Mouse (Mus musculus): ENCODE results near the gene Arhgef3. TPM values are rescaled to one million over a fixed set of nuclear protein-coding genes. Genes with fewer than 3 reads are reported as not detected.

The Arhgef3 gene
- polyA plus RNA-seq, 1 experiment = 17.0 TPM

- H3K27ac ChIP-seq (ENCODE audit: control insufficient read depth, insufficient read depth, low read length) = no peak overlapping the region
- H3K27me3 ChIP-seq (ENCODE audit: control insufficient read depth, insufficient read depth, low read length) = no peaks in the 10 kb centered on the region
- H3K4me1 ChIP-seq (replicated peaks; ENCODE audit: control insufficient read depth, insufficient read depth, low read length) = peaks cover 4% of the 10 kb centered on the region; the same call in 1 of the 2 replicates
- TF ChIP-seq CTCF (IDR thresholded peaks at IDR 0.05; ENCODE audit: borderline replicate concordance, control insufficient read depth, extremely low read depth, insufficient read depth, low read length, poor library complexity) (no peak), POLR2A (IDR thresholded peaks at IDR 0.05; ENCODE audit: control insufficient read depth, extremely low read depth, insufficient read depth, low read length, poor library complexity) (no peak)
- DNase-seq = no peak
- no peak overlapping the region for H3K4me3 ChIP-seq (ENCODE audit: control insufficient read depth, insufficient read depth, low read length)
- 11% methylated on average over 3 of the region's 3 CpGs for WGBS
- H3K36me3 ChIP-seq (ENCODE audit: control insufficient read depth, insufficient read depth, low read length) = no peaks in the 10 kb centered on the region
Observed at GRCm38 (mm10) chr14:27071985-27072384, 42.7 kb upstream of the Arhgef3 start.

- WGBS = 86% methylated on average over 6 of the region's 6 CpGs
- TF ChIP-seq POLR2A (IDR thresholded peaks at IDR 0.05; ENCODE audit: control insufficient read depth, extremely low read depth, insufficient read depth, low read length, poor library complexity) = no peak
- no peak for TF ChIP-seq CTCF (IDR thresholded peaks at IDR 0.05; ENCODE audit: borderline replicate concordance, control insufficient read depth, extremely low read depth, insufficient read depth, low read length, poor library complexity)
- Histone ChIP-seq H3K4me1 (replicated peaks; ENCODE audit: control insufficient read depth, insufficient read depth, low read length) (peaks cover 4% of the 10 kb centered on the region; the same call in 1 of the 2 replicates), H3K4me3 (ENCODE audit: control insufficient read depth, insufficient read depth, low read length) (no peak overlapping the region), H3K27me3 (ENCODE audit: control insufficient read depth, insufficient read depth, low read length) (no peaks in the 10 kb centered on the region), H3K27ac (ENCODE audit: control insufficient read depth, insufficient read depth, low read length) (no peak overlapping the region), H3K36me3 (ENCODE audit: control insufficient read depth, insufficient read depth, low read length) (no peaks in the 10 kb centered on the region)
- DNase-seq = no peak
Observed at GRCm38 (mm10) chr14:27075084-27075483, 39.6 kb upstream of the Arhgef3 start.

GRCm38 (mm10) chr14:27075909-27076521, 38.7 kb upstream of the Arhgef3 start:
- Histone ChIP-seq H3K27me3 (ENCODE audit: control insufficient read depth, insufficient read depth, low read length) (no peaks in the 10 kb centered on the region), H3K36me3 (ENCODE audit: control insufficient read depth, insufficient read depth, low read length) (no peaks in the 10 kb centered on the region), H3K27ac (ENCODE audit: control insufficient read depth, insufficient read depth, low read length) (no peak overlapping the region), H3K4me3 (ENCODE audit: control insufficient read depth, insufficient read depth, low read length) (no peak overlapping the region), H3K4me1 (replicated peaks; ENCODE audit: control insufficient read depth, insufficient read depth, low read length) (peaks cover 4% of the 10 kb centered on the region; the same call in 1 of the 2 replicates)
- no peak for DNase-seq
- WGBS = 95% methylated on average over 8 of the region's 8 CpGs
- TF ChIP-seq CTCF (IDR thresholded peaks at IDR 0.05; ENCODE audit: borderline replicate concordance, control insufficient read depth, extremely low read depth, insufficient read depth, low read length, poor library complexity) = no peak
- no peak for TF ChIP-seq POLR2A (IDR thresholded peaks at IDR 0.05; ENCODE audit: control insufficient read depth, extremely low read depth, insufficient read depth, low read length, poor library complexity)

GRCm38 (mm10) chr14:27076522-27076920, 38.2 kb upstream of the Arhgef3 start:
- TF ChIP-seq CTCF (IDR thresholded peaks at IDR 0.05; ENCODE audit: borderline replicate concordance, control insufficient read depth, extremely low read depth, insufficient read depth, low read length, poor library complexity) (no peak), POLR2A (IDR thresholded peaks at IDR 0.05; ENCODE audit: control insufficient read depth, extremely low read depth, insufficient read depth, low read length, poor library complexity) (no peak)
- no peak for DNase-seq
- H3K4me3 ChIP-seq (ENCODE audit: control insufficient read depth, insufficient read depth, low read length) = no peak overlapping the region
- H3K27ac ChIP-seq (ENCODE audit: control insufficient read depth, insufficient read depth, low read length) = no peak overlapping the region
- 90% methylated on average over 2 of the region's 2 CpGs for WGBS
- no peaks in the 10 kb centered on the region for H3K36me3 ChIP-seq (ENCODE audit: control insufficient read depth, insufficient read depth, low read length)
- no peaks in the 10 kb centered on the region for H3K27me3 ChIP-seq (ENCODE audit: control insufficient read depth, insufficient read depth, low read length)
- peaks cover 4% of the 10 kb centered on the region; the same call in 1 of the 2 replicates for H3K4me1 ChIP-seq (replicated peaks; ENCODE audit: control insufficient read depth, insufficient read depth, low read length)

- H3K27me3 ChIP-seq (ENCODE audit: control insufficient read depth, insufficient read depth, low read length) = no peaks in the 10 kb centered on the region
- no peaks in the 10 kb centered on the region for H3K4me1 ChIP-seq (replicated peaks; ENCODE audit: control insufficient read depth, insufficient read depth, low read length)
Observed at GRCm38 (mm10) chr14:27081536-27082275, 33.0 kb upstream of the Arhgef3 start.

GRCm38 (mm10) chr14:27085471-27085870, 29.2 kb upstream of the Arhgef3 start:
- TF ChIP-seq POLR2A (IDR thresholded peaks at IDR 0.05; ENCODE audit: control insufficient read depth, extremely low read depth, insufficient read depth, low read length, poor library complexity) = no peak
- TF ChIP-seq CTCF (IDR thresholded peaks at IDR 0.05; ENCODE audit: borderline replicate concordance, control insufficient read depth, extremely low read depth, insufficient read depth, low read length, poor library complexity) = no peak
- no peak overlapping the region for H3K27ac ChIP-seq (ENCODE audit: control insufficient read depth, insufficient read depth, low read length)
- no peak overlapping the region for H3K4me3 ChIP-seq (ENCODE audit: control insufficient read depth, insufficient read depth, low read length)
- H3K4me1 ChIP-seq (replicated peaks; ENCODE audit: control insufficient read depth, insufficient read depth, low read length) = no peaks in the 10 kb centered on the region
- 12% methylated on average over 5 of the region's 5 CpGs for WGBS
- no peaks in the 10 kb centered on the region for H3K27me3 ChIP-seq (ENCODE audit: control insufficient read depth, insufficient read depth, low read length)
- DNase-seq = no peak
- no peaks in the 10 kb centered on the region for H3K36me3 ChIP-seq (ENCODE audit: control insufficient read depth, insufficient read depth, low read length)

More at GRCm38 (mm10) chr14:27081536-27082275, 33.0 kb upstream of the Arhgef3 start:
- no peaks in the 10 kb centered on the region for H3K36me3 ChIP-seq (ENCODE audit: control insufficient read depth, insufficient read depth, low read length)
- no peak overlapping the region for H3K4me3 ChIP-seq (ENCODE audit: control insufficient read depth, insufficient read depth, low read length)
- no peak for TF ChIP-seq CTCF (IDR thresholded peaks at IDR 0.05; ENCODE audit: borderline replicate concordance, control insufficient read depth, extremely low read depth, insufficient read depth, low read length, poor library complexity)
- TF ChIP-seq POLR2A (IDR thresholded peaks at IDR 0.05; ENCODE audit: control insufficient read depth, extremely low read depth, insufficient read depth, low read length, poor library complexity) = no peak
- 94% methylated on average over 5 of the region's 5 CpGs for WGBS
- no peak overlapping the region for H3K27ac ChIP-seq (ENCODE audit: control insufficient read depth, insufficient read depth, low read length)
- no peak for DNase-seq

Data from thymus, adult 2 months (tissue).